ENCODE assay signal across 8 mouse cellular contexts in genomic region chr5:98855741-98856140, GRCm38 (mm10). TPM values are rescaled to one million over a fixed set of nuclear protein-coding genes. Genes with fewer than 3 reads are reported as not detected.
A peak's percentile ranks its signal among the peaks of the same experiment; 100 is the strongest.
DNase-seq lines count a peak whose midpoint lies in the region; ATAC-seq and TF ChIP-seq lines count a peak whose summit lies in the region.

No protein-coding gene starts in this region.

- no peaks in the 10 kb centered on the region for H3K9me3 ChIP-seq in kidney, embryonic 15.5 days (replicated peaks)
- no peaks in the 10 kb centered on the region for H3K9me3 ChIP-seq in embryonic facial prominence, embryonic 10.5 days
- no peaks in the 10 kb centered on the region for H3K9me3 ChIP-seq in hindbrain, postnatal 0 days (ENCODE audit: low read length)
- H3K9me3 ChIP-seq in neural tube, embryonic 14.5 days (ENCODE audit: control insufficient read depth, low read length): no peaks in the 10 kb centered on the region

- H3K27ac ChIP-seq in kidney, embryonic 15.5 days: 0 out of 2 replicates have a peak overlapping the region, but pooled peaks have one; percentile 66
- H3K27ac ChIP-seq in embryonic facial prominence, embryonic 10.5 days (replicated peaks): no peak overlapping the region
- H3K27ac ChIP-seq in hindbrain, postnatal 0 days: no peak overlapping the region
- H3K27ac ChIP-seq in neural tube, embryonic 14.5 days (ENCODE audit: low read depth, low read length): no peak overlapping the region

- H3K36me3 ChIP-seq in kidney, embryonic 15.5 days: no peaks in the 10 kb centered on the region
- no peaks in the 10 kb centered on the region for H3K36me3 ChIP-seq in embryonic facial prominence, embryonic 10.5 days (replicated peaks)
- H3K36me3 ChIP-seq in hindbrain, postnatal 0 days (ENCODE audit: insufficient read depth, low read length): no peaks in the 10 kb centered on the region
- H3K36me3 ChIP-seq in neural tube, embryonic 14.5 days (ENCODE audit: control insufficient read depth, insufficient read depth, low read length): no peaks in the 10 kb centered on the region

- peaks cover 52% of the 10 kb centered on the region for H3K27me3 ChIP-seq in kidney, embryonic 15.5 days
- peaks cover 73% of the 10 kb centered on the region for H3K27me3 ChIP-seq in embryonic facial prominence, embryonic 10.5 days (replicated peaks; ENCODE audit: low read depth, poor library complexity, severe bottlenecking)
- H3K27me3 ChIP-seq in hindbrain, postnatal 0 days (ENCODE audit: insufficient read depth, low read length): peaks cover 1% of the 10 kb centered on the region; the same call in 1 of the 2 replicates
- H3K27me3 ChIP-seq in neural tube, embryonic 14.5 days (ENCODE audit: control insufficient read depth, insufficient read depth, low read length): peaks cover 15% of the 10 kb centered on the region

- peaks cover 20% of the 10 kb centered on the region for H3K4me1 ChIP-seq in kidney, embryonic 15.5 days
- H3K4me1 ChIP-seq in embryonic facial prominence, embryonic 10.5 days: peaks cover 30% of the 10 kb centered on the region
- H3K4me1 ChIP-seq in hindbrain, postnatal 0 days (ENCODE audit: insufficient read depth, low read length): 0 out of 2 replicates have a peak, but pooled peaks cover 4% of the 10 kb centered on the region
- peaks cover 7% of the 10 kb centered on the region; the same call in 1 of the 2 replicates for H3K4me1 ChIP-seq in neural tube, embryonic 14.5 days (ENCODE audit: control insufficient read depth, insufficient read depth, low read length)

- H3K4me2 ChIP-seq in kidney, embryonic 15.5 days: peak overlapping the region; percentile 96
- peak overlapping the region; percentile 99 for H3K4me2 ChIP-seq in hindbrain, postnatal 0 days (ENCODE audit: low read depth, low read length)
- peak overlapping the region; percentile 93 for H3K4me2 ChIP-seq in neural tube, embryonic 14.5 days (ENCODE audit: low read depth, low read length)

- H3K4me3 ChIP-seq in kidney, embryonic 15.5 days (replicated peaks): peak overlapping the region; percentile 63
- H3K4me3 ChIP-seq in embryonic facial prominence, embryonic 10.5 days: peak overlapping the region; percentile 69
- peak overlapping the region; percentile 57 for H3K4me3 ChIP-seq in hindbrain, postnatal 0 days (ENCODE audit: low read length)
- peak overlapping the region; percentile 42; the same call in 1 of the 2 replicates for H3K4me3 ChIP-seq in neural tube, embryonic 14.5 days (ENCODE audit: low read depth, low read length)

- DNase-seq in kidney, postnatal 10 days: no peak
- DNase-seq in embryonic facial prominence, embryonic 10.5 days (ENCODE audit: low spot score): no peak
- peak; percentile 15 for DNase-seq in hindbrain, postnatal 0 days (ENCODE audit: low spot score)
- DNase-seq in testis, postnatal 14 days (ENCODE audit: low spot score): no peak
- no peak for DNase-seq in left cerebral cortex, adult 11 months (ENCODE audit: low spot score)
- no peak for DNase-seq in urinary bladder, postnatal 25 days (ENCODE audit: low spot score)

- peak; percentile 27; the same call in 1 of the 2 replicates for TF ChIP-seq CTCF in hindbrain, postnatal 0 days (IDR thresholded peaks at IDR 0.05; ENCODE audit: low read depth)

- WGBS in kidney, embryonic 15.5 days: 8% methylated on average over 12 of the region's 12 CpGs
- WGBS in embryonic facial prominence, embryonic 10.5 days: 11% methylated on average over 12 of the region's 12 CpGs
- WGBS in hindbrain, postnatal 0 days: 12% methylated on average over 12 of the region's 12 CpGs
- WGBS in neural tube, embryonic 14.5 days: 14% methylated on average over 12 of the region's 12 CpGs

- peak overlapping the region; percentile 58 for H3K9ac ChIP-seq in kidney, embryonic 15.5 days
- no peak overlapping the region for H3K9ac ChIP-seq in hindbrain, postnatal 0 days (replicated peaks; ENCODE audit: low read length)
- H3K9ac ChIP-seq in neural tube, embryonic 14.5 days (replicated peaks; ENCODE audit: low read depth, low read length): no peak overlapping the region

- ATAC-seq in kidney, embryonic 15.5 days (replicated peaks; ENCODE audit: low FRiP score): no peak
- ATAC-seq in hindbrain, postnatal 0 days: no peak
- no peak for ATAC-seq in neural tube, embryonic 14.5 days (ENCODE audit: low read depth)

RNA-seq across cellular contexts. Expression of gene Bmp3, which starts 1.5 kb away (rescaled TPM):
- polyA plus RNA-seq in kidney, embryonic 15.5 days (2015; fragmentation: Nextera tagmentation; extraction: Ambion mirVana): 9.5 and 9.9 TPM in 2 replicates
- 0.78 and 1.1 TPM in 2 replicates for polyA plus RNA-seq in embryonic facial prominence, embryonic 10.5 days (2016; fragmentation: Nextera tagmentation; extraction: Ambion mirVana)
- 4.8 and 8.4 TPM in 2 replicates for total RNA-seq in hindbrain, postnatal 0 days (2014; rRNA removed)
- 1.1 and 1.6 TPM in 2 replicates for polyA plus RNA-seq in hindbrain, postnatal 0 days (2015; fragmentation: Nextera tagmentation; extraction: Ambion mirVana)
- 1.7 and 1.9 TPM in 2 replicates for polyA plus RNA-seq in neural tube, embryonic 14.5 days (2014; fragmentation: Nextera tagmentation; extraction: Ambion mirVana)
